Comparison of ENCODE assay signal across 12 mouse cellular contexts in the genomic region with DNA sequence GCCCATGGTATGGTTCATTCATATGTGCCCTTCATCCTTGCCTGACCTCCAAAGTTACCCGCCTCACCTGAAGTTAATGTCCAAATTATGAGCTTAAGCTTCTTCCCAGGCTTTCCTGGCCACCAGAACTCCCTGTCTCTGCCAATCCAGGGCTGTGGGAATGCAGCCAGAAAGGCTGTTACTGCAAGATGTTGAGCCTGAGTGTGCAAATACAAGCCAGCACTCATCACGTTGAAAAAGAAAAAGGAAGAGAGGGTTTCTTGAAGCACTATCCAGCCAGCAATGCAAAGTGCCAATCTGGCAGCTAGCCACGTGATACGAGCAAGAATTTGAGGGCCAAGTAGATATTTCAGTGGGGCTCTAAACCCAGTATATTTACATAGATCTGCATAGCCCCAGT.
DNase-seq lines count a peak whose midpoint lies in the region; ATAC-seq and TF ChIP-seq lines count a peak whose summit lies in the region.
"Had no signal": no experiment of that assay in that cellular context is flagged by ENCODE, and none has a peak within 500 bp of the region (broad histone marks: within the 10 kb centered on the region; RNA-seq: fewer than 3 reads in every experiment).

No protein-coding gene starts in this region.

- H3K4me2 ChIP-seq in intestine, postnatal 0 days (replicated peaks; ENCODE audit: low read depth) = no peak overlapping the region
- H3K4me2 ChIP-seq: heart, embryonic 13.5 days; liver, embryonic 12.5 days had no signal

- intact Hi-C loops in heart, postnatal 36 days (cut with DNase I) = no loop called here
- intact Hi-C loops in heart, postnatal 25 days (cut with DNase I) = no loop called here

- H3K9me3 ChIP-seq in intestine, postnatal 0 days (ENCODE audit: control insufficient read depth) = no peaks in the 10 kb centered on the region
- H3K9me3 ChIP-seq: heart, embryonic 13.5 days; liver, embryonic 12.5 days had no signal

- 7% methylated on average over 4 of the region's 4 CpGs for WGBS in cerebellum, adult 2 months
- 65% methylated on average over 4 of the region's 4 CpGs for WGBS in intestine, postnatal 0 days

- no peak overlapping the region for H3K9ac ChIP-seq in intestine, postnatal 0 days (ENCODE audit: low read depth, low read length)
- H3K9ac ChIP-seq: heart, embryonic 13.5 days; liver, embryonic 12.5 days had no signal

- no peak for TF ChIP-seq CTCF in cerebellum, adult 2 months (IDR thresholded peaks at IDR 0.05; ENCODE audit: borderline replicate concordance, insufficient read depth, low read depth, low read length)
- no peak for TF ChIP-seq CTCF in intestine, postnatal 0 days (IDR thresholded peaks at IDR 0.05; ENCODE audit: low read depth)

- no peaks in the 10 kb centered on the region for H3K27me3 ChIP-seq in cerebellum, adult 2 months (ENCODE audit: control insufficient read depth, insufficient read depth, low read length)
- no peaks in the 10 kb centered on the region for H3K27me3 ChIP-seq in intestine, postnatal 0 days (replicated peaks; ENCODE audit: control insufficient read depth, insufficient read depth, low read length)
- H3K27me3 ChIP-seq: liver, embryonic 12.5 days had no signal

- peak; percentile 10 to 18 for DNase-seq in cerebellum, adult 2 months
- no peak for DNase-seq in cerebellum, adult 9-11 months
- DNase-seq in heart, postnatal 36 days = peak; percentile 7 to 8
- no peak for DNase-seq in heart, postnatal 25 days (ENCODE audit: low spot score)
- DNase-seq in layer of hippocampus, postnatal 10 days (ENCODE audit: low spot score in 2 of 2) = peak; percentile 47 to 52
- peak; percentile 21 for DNase-seq in right cerebral cortex, adult 18-20 months
- no peak for DNase-seq in liver
- DNase-seq: kidney, adult 9 months had no signal

- no peaks in the 10 kb centered on the region for H3K36me3 ChIP-seq in intestine, postnatal 0 days (ENCODE audit: control insufficient read depth, insufficient read depth)
- H3K36me3 ChIP-seq: heart, embryonic 13.5 days; liver, embryonic 12.5 days had no signal

- no peak for TF ChIP-seq POLR2A in cerebellum, adult 2 months (IDR thresholded peaks at IDR 0.05; ENCODE audit: borderline replicate concordance, insufficient read depth, low read length)

- peaks cover 4% of the 10 kb centered on the region; the same call in 1 of the 2 replicates for H3K4me1 ChIP-seq in cerebellum, adult 2 months (ENCODE audit: control insufficient read depth, insufficient read depth, low read length)
- no peaks in the 10 kb centered on the region for H3K4me1 ChIP-seq in intestine, postnatal 0 days (replicated peaks; ENCODE audit: control insufficient read depth, insufficient read depth, low read length)
- H3K4me1 ChIP-seq: liver, embryonic 12.5 days had no signal

- ATAC-seq in intestine, postnatal 0 days = no peak
- ATAC-seq: liver, embryonic 12.5 days had no signal

- H3K4me3 ChIP-seq in cerebellum, adult 2 months (replicated peaks; ENCODE audit: insufficient read depth, low read depth, low read length) = no peak overlapping the region
- no peak overlapping the region for H3K4me3 ChIP-seq in intestine, postnatal 0 days (ENCODE audit: low read depth, low read length)
- H3K4me3 ChIP-seq: heart, embryonic 13.5 days; liver, embryonic 12.5 days; myocyte had no signal

- H3K27ac ChIP-seq in cerebellum, adult 2 months (ENCODE audit: insufficient read depth, low read length) = no peak overlapping the region
- H3K27ac ChIP-seq in intestine, postnatal 0 days (ENCODE audit: low read depth, low read length) = no peak overlapping the region
- H3K27ac ChIP-seq: heart, embryonic 13.5 days; liver, embryonic 12.5 days had no signal

Comparison
In these comparisons a context has a peak if more than half of its experiments do, and no peak if none do; other contexts are left out.
1. DNase-seq: peak in cerebellum, adult 2 months (2 of 2), heart, postnatal 36 days (2 of 2), layer of hippocampus, postnatal 10 days (2 of 2) and right cerebral cortex, adult 18-20 months (single experiment); none in cerebellum, adult 9-11 months (single experiment), heart, postnatal 25 days (single experiment) and liver (single experiment).